Mouse (Mus musculus): ENCODE measurements around the gene Cd164. TPM values are rescaled to one million over a fixed set of nuclear protein-coding genes. Genes with fewer than 3 reads are reported as not detected.

The Cd164 gene
- 119 and 143 TPM in 2 replicates for polyA plus RNA-seq (2012; rRNA removed)

- DNase-seq (ENCODE audit: low spot score): peak; percentile 93
Observed at GRCm38 (mm10) chr10:41518981-41519618, at the start of gene Cd164. TSS of gene Cd164 (plus strand) at chr10:41519414.

GRCm38 (mm10) chr10:41470693-41471092 lies 48.5 kb upstream of the Cd164 start:
- DNase-seq (ENCODE audit: low spot score): no peak

- DNase-seq (ENCODE audit: low spot score): no peak
Observed at GRCm38 (mm10) chr10:41472534-41472933, 46.7 kb upstream of the Cd164 start.

GRCm38 (mm10) chr10:41472962-41473481 lies 46.2 kb upstream of the Cd164 start:
- no peak for DNase-seq (ENCODE audit: low spot score)

GRCm38 (mm10) chr10:41473782-41474468 lies 45.3 kb upstream of the Cd164 start:
- no peak for DNase-seq (ENCODE audit: low spot score)

- DNase-seq (ENCODE audit: low spot score): no peak
Observed at GRCm38 (mm10) chr10:41474981-41475391, 44.2 kb upstream of the Cd164 start.

GRCm38 (mm10) chr10:41476171-41477017 lies 42.8 kb upstream of the Cd164 start, which contains the start of gene Mical1:
TSS of gene Mical1 (plus strand) at chr10:41476314.
- DNase-seq (ENCODE audit: low spot score): peak; percentile 48

- no peak for DNase-seq (ENCODE audit: low spot score)
Observed at GRCm38 (mm10) chr10:41477018-41477277, 42.3 kb upstream of the Cd164 start.

GRCm38 (mm10) chr10:41477278-41478181 lies 41.7 kb upstream of the Cd164 start:
- peak; percentile 35 for DNase-seq (ENCODE audit: low spot score)

GRCm38 (mm10) chr10:41479961-41480360 lies 39.3 kb upstream of the Cd164 start:
- no peak for DNase-seq (ENCODE audit: low spot score)

GRCm38 (mm10) chr10:41480938-41481880 lies 38.0 kb upstream of the Cd164 start:
- no peak for DNase-seq (ENCODE audit: low spot score)

- no peak for DNase-seq (ENCODE audit: low spot score)
Observed at GRCm38 (mm10) chr10:41482446-41482845, 36.8 kb upstream of the Cd164 start.

- no peak for DNase-seq (ENCODE audit: low spot score)
Observed at GRCm38 (mm10) chr10:41485778-41486177, 33.4 kb upstream of the Cd164 start.

GRCm38 (mm10) chr10:41486506-41487170 lies 32.6 kb upstream of the Cd164 start:
- no peak for DNase-seq (ENCODE audit: low spot score)

- DNase-seq (ENCODE audit: low spot score): no peak
Observed at GRCm38 (mm10) chr10:41488877-41489276, 30.3 kb upstream of the Cd164 start.

GRCm38 (mm10) chr10:41489294-41489693 lies 29.9 kb upstream of the Cd164 start:
- no peak for DNase-seq (ENCODE audit: low spot score)

- DNase-seq (ENCODE audit: low spot score): peak; percentile 84
Observed at GRCm38 (mm10) chr10:41489708-41490517, 29.3 kb upstream of the Cd164 start, which contains the start of the genes Smpd2 and Ppil6. TSS of gene Smpd2 (minus strand) at chr10:41490369. TSS of gene Ppil6 (plus strand) at chr10:41490439.

- DNase-seq (ENCODE audit: low spot score): no peak
Observed at GRCm38 (mm10) chr10:41490518-41490873, 28.7 kb upstream of the Cd164 start.

GRCm38 (mm10) chr10:41491111-41491510 lies 28.1 kb upstream of the Cd164 start:
- no peak for DNase-seq (ENCODE audit: low spot score)

Data from urinary bladder, adult 2 months (tissue).